Mouse (Mus musculus) olfactory bulb, adult 2 months (tissue): ENCODE results near the gene Zfp691.

Experiments used
- CTCF ChIP-seq: fragments of 200-500 bp; IDR thresholded peaks from 2 replicates; pipeline ENCODE4 v1.5.1; 2012; ENCODE audit warnings: low read depth, mild to moderate bottlenecking, low read length, moderate library complexity; ENCODE audit not compliant: insufficient read depth
- POLR2A ChIP-seq: fragments of 200-500 bp; IDR thresholded peaks from 2 replicates; pipeline ENCODE4 v1.6.1; 2012; ENCODE audit warnings: mild to moderate bottlenecking, low read depth, low read length, moderate library complexity; ENCODE audit not compliant: insufficient read depth

DNA sequence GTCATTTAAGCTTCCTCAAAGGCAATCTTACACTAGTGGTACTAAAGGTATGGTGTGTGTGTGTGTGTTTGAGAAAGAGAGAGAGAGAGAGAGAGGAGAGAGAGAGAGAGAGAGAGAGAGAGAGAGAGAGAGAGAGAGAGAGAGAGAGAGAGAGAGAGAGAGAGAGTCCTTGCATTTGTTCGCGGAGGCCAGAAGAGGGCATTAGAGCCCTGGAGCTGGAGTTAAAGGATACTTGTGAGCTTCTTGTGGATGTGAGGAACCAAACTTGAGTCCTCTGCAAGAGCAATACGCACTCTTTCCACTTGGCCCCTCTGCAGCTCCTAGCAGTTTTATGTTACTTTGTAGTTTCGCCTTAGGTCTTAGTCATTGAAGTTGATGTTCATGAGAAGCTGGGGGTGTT is 11.0 kb downstream of the Zfp691 start:
- TF ChIP-seq POLR2A = no peak
- no peak for TF ChIP-seq CTCF
